Mouse (Mus musculus) cerebellum, adult 9-11 months (tissue): ENCODE results near the gene Egfl6.

Experiments
- DNase-seq: peaks from one replicate; pipeline ENCODE4 v3.0.0; 2022

The Egfl6 gene

GRCm38 (mm10) chrX:166584947-166585824 lies at the start of gene Egfl6:
Egfl6 (minus strand) TSS chrX:166585720.
- DNase-seq, result no peak

GRCm38 (mm10) chrX:166626866-166627570 lies 41.5 kb upstream of the Egfl6 start:
- no peak for DNase-seq

- DNase-seq, result no peak
These were observed 40.7 kb upstream of the Egfl6 start for GRCm38 (mm10) chrX:166626174-166626573.

GRCm38 (mm10) chrX:166623176-166623575 lies 37.7 kb upstream of the Egfl6 start:
- no peak for DNase-seq

GRCm38 (mm10) chrX:166621560-166622301 lies 36.2 kb upstream of the Egfl6 start:
- no peak for DNase-seq

- no peak for DNase-seq
These were observed 35.4 kb upstream of the Egfl6 start for GRCm38 (mm10) chrX:166620900-166621299.

- no peak for DNase-seq
These were observed 33.6 kb upstream of the Egfl6 start for GRCm38 (mm10) chrX:166619084-166619483.

GRCm38 (mm10) chrX:166615191-166615590 lies 29.7 kb upstream of the Egfl6 start:
- no peak for DNase-seq

- no peak for DNase-seq
These were observed 9.4 kb downstream of the Egfl6 start for GRCm38 (mm10) chrX:166576111-166576510.

GRCm38 (mm10) chrX:166565983-166566382 lies 19.5 kb downstream of the Egfl6 start:
- DNase-seq, result no peak

- DNase-seq, result no peak
These were observed 20.1 kb downstream of the Egfl6 start for GRCm38 (mm10) chrX:166565401-166565800.

GRCm38 (mm10) chrX:166564900-166565299 lies 20.6 kb downstream of the Egfl6 start:
- DNase-seq, result no peak

GRCm38 (mm10) chrX:166559333-166559732 lies 26.2 kb downstream of the Egfl6 start:
- DNase-seq, result no peak

- DNase-seq, result no peak
These were observed 33.2 kb downstream of the Egfl6 start for GRCm38 (mm10) chrX:166552355-166552754.

- no peak for DNase-seq
These were observed 39.0 kb downstream of the Egfl6 start for GRCm38 (mm10) chrX:166546495-166546894.

- DNase-seq, result no peak
These were observed 50.4 kb downstream of the Egfl6 start for GRCm38 (mm10) chrX:166535138-166535537.

- DNase-seq, result no peak
These were observed 52.1 kb downstream of the Egfl6 start for GRCm38 (mm10) chrX:166533432-166533831.

- DNase-seq, result no peak
These were observed 53.8 kb downstream of the Egfl6 start for GRCm38 (mm10) chrX:166531671-166532070.

GRCm38 (mm10) chrX:166528126-166528525 lies 57.4 kb downstream of the Egfl6 start:
- DNase-seq, result no peak

GRCm38 (mm10) chrX:166525637-166526315 lies 59.7 kb downstream of the Egfl6 start:
- no peak for DNase-seq

- DNase-seq, result no peak
These were observed 64.7 kb downstream of the Egfl6 start for GRCm38 (mm10) chrX:166520782-166521181.

GRCm38 (mm10) chrX:166518345-166518744 lies 67.2 kb downstream of the Egfl6 start, which contains the start of gene Tceanc:
Tceanc (minus strand) TSS chrX:166518567.
- no peak for DNase-seq

GRCm38 (mm10) chrX:166516631-166517030 lies 68.9 kb downstream of the Egfl6 start:
- DNase-seq, result no peak
